Mouse (Mus musculus): ENCODE measurements around the gene Gm20696. TPM values are rescaled to one million over a fixed set of nuclear protein-coding genes. Genes with fewer than 3 reads are reported as not detected.

Gene Gm20696
- polyA plus RNA-seq, 1 experiment from 2014 or later, result 1.9 TPM

GRCm38 (mm10) chr6:99252816-99253215, 413.8 kb downstream of the Gm20696 start:
- Histone ChIP-seq H3K9ac (ENCODE audit: low read length) (no peak overlapping the region), H3K4me1 (ENCODE audit: control insufficient read depth, insufficient read depth, low read length) (no peaks in the 10 kb centered on the region), H3K27me3 (ENCODE audit: control insufficient read depth, insufficient read depth, low read length) (no peaks in the 10 kb centered on the region), H3K4me2 (ENCODE audit: low read depth, low read length) (no peak overlapping the region), H3K9me3 (replicated peaks; ENCODE audit: control insufficient read depth, low read length) (no peaks in the 10 kb centered on the region), H3K4me3 (replicated peaks; ENCODE audit: low read length) (no peak overlapping the region), H3K36me3 (ENCODE audit: control insufficient read depth, insufficient read depth, low read length) (no peaks in the 10 kb centered on the region), H3K27ac (ENCODE audit: low read length) (peak overlapping the region; percentile 8; the same call in 1 of the 2 replicates)
- no peak for ATAC-seq (ENCODE audit: insufficient read depth, low FRiP score)
- WGBS, result 70% methylated on average over 5 of the region's 5 CpGs

GRCm38 (mm10) chr6:99251924-99252323, 414.7 kb downstream of the Gm20696 start:
- no peaks in the 10 kb centered on the region for H3K36me3 ChIP-seq (ENCODE audit: control insufficient read depth, insufficient read depth, low read length)
- H3K9me3 ChIP-seq (replicated peaks; ENCODE audit: control insufficient read depth, low read length), result no peaks in the 10 kb centered on the region
- no peak overlapping the region for H3K4me2 ChIP-seq (ENCODE audit: low read depth, low read length)
- H3K27me3 ChIP-seq (ENCODE audit: control insufficient read depth, insufficient read depth, low read length), result no peaks in the 10 kb centered on the region
- ATAC-seq (ENCODE audit: insufficient read depth, low FRiP score), result 0 out of 2 replicates have a peak, but pooled peaks have one; percentile 47
- H3K27ac ChIP-seq (ENCODE audit: low read length), result no peak overlapping the region
- H3K9ac ChIP-seq (ENCODE audit: low read length), result no peak overlapping the region
- H3K4me3 ChIP-seq (replicated peaks; ENCODE audit: low read length), result no peak overlapping the region
- WGBS, result 85% methylated on average over 4 of the region's 4 CpGs
- H3K4me1 ChIP-seq (ENCODE audit: control insufficient read depth, insufficient read depth, low read length), result no peaks in the 10 kb centered on the region

GRCm38 (mm10) chr6:99251222-99251621, 415.4 kb downstream of the Gm20696 start:
- no peak overlapping the region for H3K4me3 ChIP-seq (replicated peaks; ENCODE audit: low read length)
- 77% methylated on average over 3 of the region's 3 CpGs for WGBS
- ATAC-seq (ENCODE audit: insufficient read depth, low FRiP score), result no peak
- H3K9ac ChIP-seq (ENCODE audit: low read length), result no peak overlapping the region
- H3K4me2 ChIP-seq (ENCODE audit: low read depth, low read length), result no peak overlapping the region
- no peaks in the 10 kb centered on the region for H3K9me3 ChIP-seq (replicated peaks; ENCODE audit: control insufficient read depth, low read length)
- no peaks in the 10 kb centered on the region for H3K4me1 ChIP-seq (ENCODE audit: control insufficient read depth, insufficient read depth, low read length)
- H3K36me3 ChIP-seq (ENCODE audit: control insufficient read depth, insufficient read depth, low read length), result no peaks in the 10 kb centered on the region
- H3K27me3 ChIP-seq (ENCODE audit: control insufficient read depth, insufficient read depth, low read length), result no peaks in the 10 kb centered on the region
- no peak overlapping the region for H3K27ac ChIP-seq (ENCODE audit: low read length)

GRCm38 (mm10) chr6:99249496-99250030, 417.0 kb downstream of the Gm20696 start:
- no peak for ATAC-seq (ENCODE audit: insufficient read depth, low FRiP score)
- Histone ChIP-seq H3K27me3 (ENCODE audit: control insufficient read depth, insufficient read depth, low read length) (no peaks in the 10 kb centered on the region), H3K9ac (ENCODE audit: low read length) (no peak overlapping the region), H3K4me2 (ENCODE audit: low read depth, low read length) (no peak overlapping the region), H3K27ac (ENCODE audit: low read length) (no peak overlapping the region), H3K36me3 (ENCODE audit: control insufficient read depth, insufficient read depth, low read length) (no peaks in the 10 kb centered on the region), H3K4me1 (ENCODE audit: control insufficient read depth, insufficient read depth, low read length) (no peaks in the 10 kb centered on the region), H3K9me3 (replicated peaks; ENCODE audit: control insufficient read depth, low read length) (no peaks in the 10 kb centered on the region), H3K4me3 (replicated peaks; ENCODE audit: low read length) (no peak overlapping the region)
- WGBS, result 77% methylated on average over 5 of the region's 5 CpGs

- no peaks in the 10 kb centered on the region for H3K4me1 ChIP-seq (ENCODE audit: control insufficient read depth, insufficient read depth, low read length)
- ATAC-seq (ENCODE audit: insufficient read depth, low FRiP score), result no peak
- 74% methylated on average over 8 of the region's 8 CpGs for WGBS
Measured at GRCm38 (mm10) chr6:99248396-99248795, 418.2 kb downstream of the Gm20696 start.

GRCm38 (mm10) chr6:99241625-99242395, 424.8 kb downstream of the Gm20696 start:
- no peaks in the 10 kb centered on the region for H3K36me3 ChIP-seq (ENCODE audit: control insufficient read depth, insufficient read depth, low read length)
- H3K27ac ChIP-seq (ENCODE audit: low read length), result peak overlapping the region; percentile 62; the same call in 1 of the 2 replicates
- H3K4me2 ChIP-seq (ENCODE audit: low read depth, low read length), result no peak overlapping the region
- no peaks in the 10 kb centered on the region for H3K9me3 ChIP-seq (replicated peaks; ENCODE audit: control insufficient read depth, low read length)
- no peak overlapping the region for H3K4me3 ChIP-seq (replicated peaks; ENCODE audit: low read length)
- H3K27me3 ChIP-seq (ENCODE audit: control insufficient read depth, insufficient read depth, low read length), result no peaks in the 10 kb centered on the region
- no peak for ATAC-seq (ENCODE audit: insufficient read depth, low FRiP score)
- no peaks in the 10 kb centered on the region for H3K4me1 ChIP-seq (ENCODE audit: control insufficient read depth, insufficient read depth, low read length)
- no peak overlapping the region for H3K9ac ChIP-seq (ENCODE audit: low read length)
- WGBS, result 90% methylated on average over 10 of the region's 10 CpGs

More at GRCm38 (mm10) chr6:99248396-99248795, 418.2 kb downstream of the Gm20696 start:
- Histone ChIP-seq H3K27ac (ENCODE audit: low read length) (no peak overlapping the region), H3K27me3 (ENCODE audit: control insufficient read depth, insufficient read depth, low read length) (no peaks in the 10 kb centered on the region), H3K4me3 (replicated peaks; ENCODE audit: low read length) (no peak overlapping the region), H3K4me2 (ENCODE audit: low read depth, low read length) (no peak overlapping the region), H3K9ac (ENCODE audit: low read length) (no peak overlapping the region), H3K9me3 (replicated peaks; ENCODE audit: control insufficient read depth, low read length) (no peaks in the 10 kb centered on the region), H3K36me3 (ENCODE audit: control insufficient read depth, insufficient read depth, low read length) (no peaks in the 10 kb centered on the region)

- Histone ChIP-seq H3K36me3 (ENCODE audit: control insufficient read depth, insufficient read depth, low read length) (no peaks in the 10 kb centered on the region), H3K27me3 (ENCODE audit: control insufficient read depth, insufficient read depth, low read length) (no peaks in the 10 kb centered on the region), H3K4me1 (ENCODE audit: control insufficient read depth, insufficient read depth, low read length) (no peaks in the 10 kb centered on the region), H3K4me3 (replicated peaks; ENCODE audit: low read length) (no peak overlapping the region), H3K9me3 (replicated peaks; ENCODE audit: control insufficient read depth, low read length) (no peaks in the 10 kb centered on the region), H3K9ac (ENCODE audit: low read length) (no peak overlapping the region), H3K27ac (ENCODE audit: low read length) (no peak overlapping the region), H3K4me2 (ENCODE audit: low read depth, low read length) (no peak overlapping the region)
- no peak for ATAC-seq (ENCODE audit: insufficient read depth, low FRiP score)
Measured at GRCm38 (mm10) chr6:99240764-99241163, 425.8 kb downstream of the Gm20696 start.

GRCm38 (mm10) chr6:99235588-99235987, 431.0 kb downstream of the Gm20696 start:
- peak overlapping the region; percentile 21; the same call in 1 of the 2 replicates for H3K27ac ChIP-seq (ENCODE audit: low read length)
- WGBS, result 61% methylated on average over 8 of the region's 8 CpGs
- H3K27me3 ChIP-seq (ENCODE audit: control insufficient read depth, insufficient read depth, low read length), result no peaks in the 10 kb centered on the region
- H3K36me3 ChIP-seq (ENCODE audit: control insufficient read depth, insufficient read depth, low read length), result no peaks in the 10 kb centered on the region
- no peak overlapping the region for H3K9ac ChIP-seq (ENCODE audit: low read length)
- ATAC-seq (ENCODE audit: insufficient read depth, low FRiP score), result no peak; the same call in 1 of the 2 replicates
- no peak overlapping the region for H3K4me2 ChIP-seq (ENCODE audit: low read depth, low read length)
- no peaks in the 10 kb centered on the region for H3K9me3 ChIP-seq (replicated peaks; ENCODE audit: control insufficient read depth, low read length)
- H3K4me3 ChIP-seq (replicated peaks; ENCODE audit: low read length), result no peak overlapping the region
- H3K4me1 ChIP-seq (ENCODE audit: control insufficient read depth, insufficient read depth, low read length), result no peaks in the 10 kb centered on the region

- WGBS, result 83% methylated on average over 10 of the region's 10 CpGs
- Histone ChIP-seq H3K9ac (ENCODE audit: low read length) (no peak overlapping the region), H3K27ac (ENCODE audit: low read length) (no peak overlapping the region), H3K27me3 (ENCODE audit: control insufficient read depth, insufficient read depth, low read length) (no peaks in the 10 kb centered on the region), H3K4me1 (ENCODE audit: control insufficient read depth, insufficient read depth, low read length) (no peaks in the 10 kb centered on the region), H3K4me3 (replicated peaks; ENCODE audit: low read length) (no peak overlapping the region), H3K4me2 (ENCODE audit: low read depth, low read length) (no peak overlapping the region), H3K36me3 (ENCODE audit: control insufficient read depth, insufficient read depth, low read length) (no peaks in the 10 kb centered on the region), H3K9me3 (replicated peaks; ENCODE audit: control insufficient read depth, low read length) (no peaks in the 10 kb centered on the region)
- no peak for ATAC-seq (ENCODE audit: insufficient read depth, low FRiP score)
Measured at GRCm38 (mm10) chr6:99233411-99233810, 433.2 kb downstream of the Gm20696 start.

Measured in stomach, embryonic 16.5 days (tissue).